Mouse (Mus musculus): ENCODE data around the gene Thumpd3.
A peak's percentile ranks its signal among the peaks of the same experiment; 100 is the strongest.

Gene Thumpd3

GRCm38 (mm10) chr6:113046041-113046975 lies at the start of gene Thumpd3:
TSS of gene Thumpd3 (plus strand) at chr6:113046225.
- DNase-seq (ENCODE audit: low spot score in 2 of 2), result peak; percentile 91 to 98

- no peak for DNase-seq (ENCODE audit: low spot score in 2 of 2)
Observed at GRCm38 (mm10) chr6:112999199-112999598, 46.8 kb upstream of the Thumpd3 start.

GRCm38 (mm10) chr6:113000666-113001287 lies 45.2 kb upstream of the Thumpd3 start:
- peak; percentile 51 to 82 for DNase-seq (ENCODE audit: low spot score in 2 of 2)

- peak in 1 of 2 experiments; percentile 15 for DNase-seq (ENCODE audit: low spot score in 2 of 2)
Observed at GRCm38 (mm10) chr6:113001719-113002118, 44.3 kb upstream of the Thumpd3 start.

GRCm38 (mm10) chr6:113003313-113004111 lies 42.5 kb upstream of the Thumpd3 start:
- DNase-seq (ENCODE audit: low spot score in 2 of 2), result no peak

- no peak for DNase-seq (ENCODE audit: low spot score in 2 of 2)
Observed at GRCm38 (mm10) chr6:113006833-113007232, 39.2 kb upstream of the Thumpd3 start.

GRCm38 (mm10) chr6:113011886-113012285 lies 34.1 kb upstream of the Thumpd3 start:
- no peak for DNase-seq (ENCODE audit: low spot score in 2 of 2)

GRCm38 (mm10) chr6:113012495-113012941 lies 33.5 kb upstream of the Thumpd3 start:
- DNase-seq (ENCODE audit: low spot score in 2 of 2), result peak in 1 of 2 experiments; percentile 16

- no peak for DNase-seq (ENCODE audit: low spot score in 2 of 2)
Observed at GRCm38 (mm10) chr6:113013550-113013949, 32.5 kb upstream of the Thumpd3 start.

GRCm38 (mm10) chr6:113017500-113018047 lies 28.5 kb upstream of the Thumpd3 start:
- no peak for DNase-seq (ENCODE audit: low spot score in 2 of 2)

GRCm38 (mm10) chr6:113018139-113018538 lies 27.9 kb upstream of the Thumpd3 start:
- no peak for DNase-seq (ENCODE audit: low spot score in 2 of 2)

- no peak for DNase-seq (ENCODE audit: low spot score in 2 of 2)
Observed at GRCm38 (mm10) chr6:113024866-113025265, 21.2 kb upstream of the Thumpd3 start.

- DNase-seq (ENCODE audit: low spot score in 2 of 2), result no peak
Observed at GRCm38 (mm10) chr6:113025774-113026173, 20.3 kb upstream of the Thumpd3 start.

- DNase-seq (ENCODE audit: low spot score in 2 of 2), result no peak
Observed at GRCm38 (mm10) chr6:113027446-113027845, 18.6 kb upstream of the Thumpd3 start.

- DNase-seq (ENCODE audit: low spot score in 2 of 2), result no peak
Observed at GRCm38 (mm10) chr6:113029006-113029405, 17.0 kb upstream of the Thumpd3 start.

- no peak for DNase-seq (ENCODE audit: low spot score in 2 of 2)
Observed at GRCm38 (mm10) chr6:113030553-113030952, 15.5 kb upstream of the Thumpd3 start.

- DNase-seq (ENCODE audit: low spot score in 2 of 2), result no peak
Observed at GRCm38 (mm10) chr6:113030970-113031660, 14.9 kb upstream of the Thumpd3 start.

GRCm38 (mm10) chr6:113032121-113032520 lies 13.9 kb upstream of the Thumpd3 start:
- no peak for DNase-seq (ENCODE audit: low spot score in 2 of 2)

- no peak for DNase-seq (ENCODE audit: low spot score in 2 of 2)
Observed at GRCm38 (mm10) chr6:113033185-113033584, 12.8 kb upstream of the Thumpd3 start.

- no peak for DNase-seq (ENCODE audit: low spot score in 2 of 2)
Observed at GRCm38 (mm10) chr6:113034466-113034865, 11.6 kb upstream of the Thumpd3 start.
